Mouse (Mus musculus) myocyte (in vitro differentiated cells): Measurements from ENCODE around the gene Tmem25.

Experiments
- CEBPB ChIP-seq: IDR thresholded peaks from 2 replicates; pipeline ENCODE4 v1.6.1; 2011; ENCODE audit warnings: mild to moderate bottlenecking, moderate library complexity; ENCODE audit not compliant: poor library complexity, insufficient read depth, severe bottlenecking
- E2F4 ChIP-seq: IDR thresholded peaks from one replicate; pipeline ENCODE4 v1.6.1; 2011; ENCODE audit warnings: mild to moderate bottlenecking, control low read depth, moderate library complexity; ENCODE audit not compliant: insufficient read depth
- MAX ChIP-seq: IDR thresholded peaks from one replicate; pipeline ENCODE4 v1.6.1; 2011; ENCODE audit warnings: low read depth, mild to moderate bottlenecking, control low read depth
- MYOD1 ChIP-seq, 3 experiments: IDR thresholded peaks; one replicate each; pipeline ENCODE4 v1.6.1; 2011; ENCODE audit warnings: control low read depth in 2 of 3, low read depth in 2 of 3, mild to moderate bottlenecking in 2 of 3, moderate library complexity in 1 of 3; ENCODE audit not compliant: insufficient read length in 2 of 3, control insufficient read depth in 1 of 3
- MYOG ChIP-seq, 3 experiments: IDR thresholded peaks; one replicate each; pipeline ENCODE4 v1.6.1; 2011; ENCODE audit warnings: control low read depth in 2 of 3, low read depth in 2 of 3, mild to moderate bottlenecking in 2 of 3; ENCODE audit not compliant: insufficient read length in 2 of 3, control insufficient read depth in 1 of 3, insufficient read depth in 1 of 3
- POLR2A ChIP-seq: IDR thresholded peaks from one replicate; pipeline ENCODE4 v1.6.1; 2011; ENCODE audit warnings: low read depth, mild to moderate bottlenecking, control low read depth, moderate library complexity; ENCODE audit not compliant: insufficient read length
- POLR2AphosphoS2 ChIP-seq: IDR thresholded peaks from one replicate; pipeline ENCODE4 v1.6.1; 2011; ENCODE audit warnings: low read depth, control low read depth; ENCODE audit not compliant: insufficient read length
- TCF12 ChIP-seq: IDR thresholded peaks from one replicate; pipeline ENCODE4 v1.6.1; 2011; ENCODE audit warnings: mild to moderate bottlenecking, control low read depth; ENCODE audit not compliant: poor library complexity, insufficient read depth, severe bottlenecking
- TCF3 ChIP-seq: IDR thresholded peaks from one replicate; pipeline ENCODE4 v1.6.1; 2011; ENCODE audit warnings: low read depth, control low read depth; ENCODE audit not compliant: insufficient read length
- USF1 ChIP-seq: IDR thresholded peaks from one replicate; pipeline ENCODE4 v1.6.1; 2011; ENCODE audit warnings: low read depth, mild to moderate bottlenecking, control low read depth, moderate library complexity

DNA sequence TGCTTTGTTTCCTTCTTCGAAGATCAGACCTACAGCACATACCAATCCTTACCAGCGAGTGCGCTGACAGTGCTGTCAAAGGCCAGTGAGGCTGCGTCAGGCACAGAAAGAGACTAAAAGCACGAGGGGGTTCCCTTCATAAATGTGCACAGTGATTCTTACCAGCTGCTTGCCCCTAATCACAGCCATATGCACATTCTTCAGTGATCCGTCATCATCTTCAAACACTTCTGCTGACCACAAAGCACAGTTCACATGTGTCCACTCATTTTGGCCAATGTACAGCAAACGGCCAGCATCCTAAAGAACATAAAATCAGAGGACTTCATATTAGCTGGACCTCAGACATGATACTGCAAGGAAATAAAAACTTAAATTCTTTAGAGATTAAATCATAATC lies 27.6 kb upstream of the Tmem25 start:
- no peak for TF ChIP-seq USF1
- TF ChIP-seq POLR2A = no peak
- TF ChIP-seq MYOG (IDR thresholded peaks at IDR 0.05; ENCODE audit: control insufficient read depth in 1 of 3, insufficient read depth in 1 of 3, insufficient read length in 2 of 3, low read depth in 2 of 3) = no peak
- TF ChIP-seq POLR2AphosphoS2 = no peak
- TF ChIP-seq TCF3 = no peak
- TF ChIP-seq E2F4 = no peak
- TF ChIP-seq MAX = no peak
- peak in 1 of 3 experiments; percentile 22 for TF ChIP-seq MYOD1 (IDR thresholded peaks at IDR 0.05; ENCODE audit: control insufficient read depth in 1 of 3, insufficient read length in 2 of 3, low read depth in 2 of 3)
- TF ChIP-seq CEBPB = no peak
- no peak for TF ChIP-seq TCF12
